Mouse (Mus musculus) retina, adult 2 months (tissue): ENCODE results near the gene Cryl1.

Experiments used
- DNase-seq: peaks from one replicate; pipeline ENCODE4 v3.0.0-alpha.2; 2012; ENCODE audit warnings: low read depth, low spot score

The Cryl1 gene

DNA sequence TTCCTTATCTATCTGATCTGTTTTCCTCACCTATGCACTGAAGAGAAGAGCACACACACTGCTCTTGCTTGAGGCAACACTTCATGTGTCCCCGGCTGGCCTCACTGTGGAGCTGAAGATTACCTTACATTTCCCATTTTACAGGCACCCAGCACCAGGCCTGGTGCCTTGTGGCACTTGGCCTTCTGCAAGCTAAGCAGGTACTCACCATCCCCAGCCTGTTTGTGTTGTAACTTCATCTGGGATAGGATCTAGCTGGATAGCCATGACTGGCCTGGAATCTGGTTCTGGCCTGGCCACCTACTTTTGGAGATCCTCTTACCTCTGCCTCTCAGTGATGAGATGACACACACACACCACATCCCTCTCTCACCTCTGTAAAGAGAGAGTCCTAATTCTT, 79.5 kb downstream of the Cryl1 start:
- DNase-seq: no peak

DNA sequence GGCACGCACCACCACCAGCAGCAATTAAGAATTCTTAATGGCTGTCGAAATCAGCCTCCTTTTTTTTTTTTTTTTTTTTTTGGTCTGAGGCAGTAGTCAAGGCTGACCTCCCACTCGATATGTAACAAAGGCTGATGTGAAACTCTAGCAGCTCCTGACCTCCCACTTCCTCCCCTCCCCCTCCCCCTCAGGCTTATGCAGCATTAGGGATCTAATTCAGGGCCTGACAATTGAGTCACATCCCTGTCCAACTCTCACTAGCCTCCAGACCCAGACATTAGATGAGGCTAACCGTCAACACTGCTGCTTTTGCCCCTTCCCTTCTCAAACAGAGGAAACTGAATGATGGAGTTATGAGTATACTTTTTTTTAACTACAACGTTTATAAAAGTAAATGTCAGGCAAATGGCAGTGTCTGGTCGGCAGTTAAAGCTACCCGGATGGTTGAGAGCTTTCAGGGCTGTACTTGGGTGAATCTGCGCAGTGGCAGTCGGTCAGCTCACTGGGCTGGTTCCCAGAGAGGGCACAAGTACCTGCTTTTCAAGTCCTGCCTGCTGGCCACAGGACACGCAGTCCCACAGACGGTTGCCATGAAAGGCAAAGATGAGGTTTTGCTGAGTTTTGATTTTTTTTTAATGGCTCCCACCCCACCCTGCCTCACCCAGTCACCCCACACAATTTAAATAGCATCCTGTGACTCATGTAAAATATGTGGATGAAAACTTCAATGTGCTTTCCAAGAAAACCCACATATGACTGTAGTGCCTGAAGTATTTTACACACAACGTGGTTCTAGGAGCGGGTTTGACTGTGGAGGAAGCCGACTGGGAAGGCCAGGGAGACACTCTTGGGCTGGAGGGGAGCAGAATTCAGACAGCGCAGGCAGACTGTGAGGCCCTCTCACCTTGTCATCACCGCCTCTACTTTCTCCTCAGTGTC, 81.4 kb downstream of the Cryl1 start:
- DNase-seq: no peak

DNA sequence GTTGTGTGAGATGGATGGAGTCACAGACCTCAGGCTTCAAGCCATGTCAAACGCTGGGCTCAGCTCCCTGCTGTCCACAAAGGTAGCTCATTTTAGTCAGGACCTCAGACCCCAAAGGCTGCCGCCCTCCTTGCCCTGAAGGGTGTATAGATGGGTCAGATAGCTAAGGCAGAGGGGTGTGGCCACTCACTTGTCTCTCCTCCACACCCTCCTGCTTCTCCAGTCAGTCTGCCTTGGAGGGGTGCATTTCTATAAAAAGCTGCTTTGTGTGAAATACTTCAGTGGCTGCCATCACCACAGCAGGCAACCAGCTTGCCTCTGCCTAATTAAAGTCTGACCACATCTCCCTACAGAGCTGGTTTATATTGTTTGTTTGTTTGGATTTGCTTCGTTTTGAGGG, 82.4 kb downstream of the Cryl1 start:
- DNase-seq: no peak

DNA sequence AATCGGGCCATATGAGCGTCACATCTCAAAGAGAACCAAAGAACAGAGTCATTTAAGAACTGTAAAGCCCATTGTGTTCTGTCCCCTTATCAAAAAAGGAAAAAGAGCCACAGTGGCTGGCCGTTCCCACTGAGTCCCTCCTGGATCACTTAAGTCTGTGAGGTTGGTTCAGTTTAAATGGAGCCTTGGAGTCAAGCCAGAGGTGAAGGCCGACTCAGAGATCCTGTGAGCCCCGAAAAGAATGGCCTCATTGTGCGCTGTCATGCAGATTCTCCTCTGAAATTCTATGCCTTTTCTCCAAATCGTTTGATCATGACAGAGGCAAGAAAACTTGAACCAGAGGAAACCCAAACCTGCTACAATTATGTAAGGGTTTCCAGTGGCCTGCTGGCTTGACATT, 82.8 kb downstream of the Cryl1 start:
- DNase-seq: no peak

DNA sequence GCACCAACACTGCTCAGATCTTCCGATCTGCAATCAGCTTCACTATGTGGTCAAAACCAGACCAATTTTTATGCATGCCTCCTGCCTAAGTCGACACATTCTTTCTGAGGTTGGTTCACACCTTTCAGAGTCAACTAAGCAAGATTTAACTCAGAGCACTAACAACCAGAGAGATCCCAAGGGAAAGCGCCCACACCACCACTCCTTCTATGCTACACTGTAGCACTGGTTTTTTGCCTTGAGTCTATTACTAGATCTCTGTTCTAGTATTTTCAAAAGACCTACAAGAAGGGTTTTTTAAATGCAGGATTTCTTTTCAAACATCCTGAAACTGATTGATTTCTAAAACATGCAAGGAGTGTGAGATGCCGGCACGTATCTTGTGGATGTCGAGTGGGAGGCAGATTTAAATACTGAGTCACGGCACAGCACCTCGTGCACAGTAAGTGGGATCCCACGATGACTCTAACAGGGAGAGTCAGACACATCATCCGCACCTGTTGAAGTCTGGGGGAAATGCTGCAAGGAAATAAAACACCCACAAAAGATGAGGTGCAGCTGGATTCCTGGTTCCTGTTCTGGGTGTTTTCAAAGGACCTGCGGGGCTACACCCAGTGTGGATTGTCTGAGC, 96.6 kb downstream of the Cryl1 start:
- DNase-seq: no peak

DNA sequence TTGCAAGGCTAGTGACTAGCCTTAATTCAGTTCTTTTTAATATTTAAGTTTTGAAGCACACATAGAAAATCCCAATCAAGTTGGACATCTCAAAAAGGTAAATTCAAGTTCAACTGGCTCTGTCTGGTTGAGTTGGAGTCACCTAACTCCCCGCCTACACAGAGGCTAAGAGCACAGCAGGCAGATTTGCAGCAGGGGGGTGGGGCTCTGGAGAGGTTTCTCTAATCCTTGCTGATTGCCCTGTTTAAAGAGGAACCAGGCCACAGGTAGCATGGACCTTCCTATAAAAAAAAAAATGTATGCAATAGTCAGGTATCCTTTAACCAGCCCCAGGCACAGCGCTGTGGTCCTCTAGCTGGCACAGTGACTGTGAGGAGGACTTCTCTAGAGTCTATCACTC, 97.8 kb downstream of the Cryl1 start:
- DNase-seq: peak; percentile 56

DNA sequence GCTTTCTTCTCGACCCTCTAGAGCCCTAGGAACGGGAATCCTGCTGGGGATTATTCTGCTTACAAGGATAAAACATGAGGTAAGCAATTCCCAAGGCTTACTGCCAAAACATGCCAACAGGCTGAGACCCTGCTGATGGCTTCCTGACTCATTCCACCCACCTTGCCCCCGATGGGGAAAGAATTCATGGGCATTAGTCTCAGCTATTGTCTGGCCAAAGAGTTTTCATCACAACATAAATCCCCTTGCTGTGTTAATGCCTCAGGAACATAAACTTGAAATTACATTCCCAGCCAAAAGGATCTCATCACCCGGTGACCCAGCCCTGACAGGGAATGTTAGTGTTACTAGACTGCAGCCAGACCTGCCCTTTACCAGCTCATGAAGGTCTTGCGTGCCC, 100.7 kb downstream of the Cryl1 start:
- no peak for DNase-seq

DNA sequence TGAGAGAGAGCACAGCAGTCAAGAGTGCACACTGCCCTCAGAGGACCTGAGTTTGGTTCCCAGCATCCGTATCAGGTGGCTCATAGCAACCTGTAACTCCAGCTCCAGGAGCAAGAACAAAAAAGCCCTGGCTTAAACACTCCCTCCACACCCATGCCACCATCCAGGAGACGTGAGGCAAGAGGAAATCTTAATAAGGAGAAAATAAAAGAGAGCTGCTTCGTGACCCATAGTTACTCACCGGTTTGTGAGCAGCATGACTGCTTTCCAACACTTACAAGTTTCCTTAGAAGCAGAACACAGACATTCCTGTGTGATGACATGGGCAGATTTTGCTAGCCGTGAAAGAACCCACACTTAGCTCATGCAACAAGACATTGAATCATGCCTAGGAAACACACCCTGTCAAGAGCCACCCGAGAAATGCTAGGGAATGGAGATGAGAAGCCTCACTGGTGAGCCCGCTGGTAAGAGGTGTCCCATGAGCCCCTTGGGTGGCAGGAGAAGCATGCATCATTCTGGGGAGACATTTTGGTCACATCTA, 106.9 kb downstream of the Cryl1 start:
- no peak for DNase-seq

DNA sequence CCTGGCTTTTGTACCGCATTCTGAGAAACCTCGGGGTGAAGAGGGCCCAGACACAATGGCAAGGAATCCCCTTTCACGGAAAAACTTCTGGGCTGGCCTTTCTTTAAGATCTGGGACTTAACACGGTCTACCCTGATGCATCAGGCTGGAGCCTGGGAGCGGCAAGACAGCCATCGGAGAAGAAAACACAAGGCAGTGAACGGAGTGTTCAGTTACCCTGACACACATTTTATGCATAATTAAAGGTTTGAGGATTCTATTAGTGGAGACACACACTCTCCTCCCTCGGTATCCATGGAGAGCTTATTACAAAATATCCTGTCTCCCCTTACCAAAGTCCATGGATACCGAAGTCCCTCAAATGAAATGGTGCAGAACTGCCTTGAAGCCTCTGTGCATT, 109.2 kb downstream of the Cryl1 start:
- DNase-seq: no peak

DNA sequence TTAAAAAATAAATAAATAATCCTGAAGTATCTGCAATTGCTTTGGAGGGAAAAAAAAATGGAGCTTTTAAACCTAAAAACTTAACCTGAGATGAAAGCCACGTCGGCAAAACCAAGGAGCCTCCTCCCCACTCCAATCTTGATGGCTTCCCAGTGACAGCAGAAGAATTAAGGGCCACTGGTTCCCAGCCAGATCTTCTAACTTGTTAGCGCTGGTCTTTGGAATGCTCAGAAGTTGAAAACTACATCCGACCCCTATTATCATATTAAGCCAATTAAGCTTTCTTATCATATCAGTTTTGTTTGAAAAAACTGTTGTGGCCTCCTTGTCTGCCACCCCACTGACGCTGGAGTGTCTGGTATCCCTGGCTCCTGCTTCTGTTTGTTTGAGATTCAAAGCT, 114.5 kb downstream of the Cryl1 start:
- no peak for DNase-seq

DNA sequence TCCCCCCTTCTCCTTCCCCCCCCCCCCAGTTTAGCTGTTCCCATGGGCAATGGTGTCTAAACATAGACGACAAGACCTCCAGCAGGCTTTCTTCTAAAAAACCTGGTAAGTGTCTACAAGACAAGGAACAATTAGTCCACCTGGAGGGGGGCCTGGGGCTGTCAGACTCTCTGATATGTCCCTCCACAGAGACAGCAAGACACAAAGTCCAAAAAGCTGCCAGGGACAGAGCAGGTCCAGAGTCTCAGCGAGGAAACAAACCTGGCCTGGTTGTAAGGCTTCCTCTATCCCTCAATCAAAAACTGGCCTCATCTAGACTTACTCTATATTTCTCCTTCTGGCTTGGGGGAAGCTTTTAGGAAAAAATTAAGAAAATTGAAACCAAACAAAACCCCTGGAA, 115.7 kb downstream of the Cryl1 start:
- DNase-seq: no peak

DNA sequence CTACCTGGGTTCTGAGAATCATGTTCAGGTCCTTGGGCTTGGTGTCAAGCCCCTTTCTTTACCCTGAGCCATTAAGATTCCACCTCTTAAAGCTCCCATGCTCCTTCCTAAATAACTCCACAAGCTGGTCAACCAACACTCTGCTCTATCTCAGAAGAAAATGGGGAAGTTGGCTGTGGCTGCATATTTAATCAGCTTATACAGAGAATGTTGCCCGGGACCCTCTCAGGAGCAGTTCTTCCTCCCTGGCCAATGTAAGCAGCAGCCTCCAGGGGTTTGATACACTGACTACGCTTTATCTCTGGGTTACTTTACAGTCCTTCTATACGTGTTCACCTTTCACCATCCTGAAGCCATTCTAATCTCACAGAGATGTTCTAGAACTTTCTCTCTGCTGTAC, 117.5 kb downstream of the Cryl1 start:
- no peak for DNase-seq

DNA sequence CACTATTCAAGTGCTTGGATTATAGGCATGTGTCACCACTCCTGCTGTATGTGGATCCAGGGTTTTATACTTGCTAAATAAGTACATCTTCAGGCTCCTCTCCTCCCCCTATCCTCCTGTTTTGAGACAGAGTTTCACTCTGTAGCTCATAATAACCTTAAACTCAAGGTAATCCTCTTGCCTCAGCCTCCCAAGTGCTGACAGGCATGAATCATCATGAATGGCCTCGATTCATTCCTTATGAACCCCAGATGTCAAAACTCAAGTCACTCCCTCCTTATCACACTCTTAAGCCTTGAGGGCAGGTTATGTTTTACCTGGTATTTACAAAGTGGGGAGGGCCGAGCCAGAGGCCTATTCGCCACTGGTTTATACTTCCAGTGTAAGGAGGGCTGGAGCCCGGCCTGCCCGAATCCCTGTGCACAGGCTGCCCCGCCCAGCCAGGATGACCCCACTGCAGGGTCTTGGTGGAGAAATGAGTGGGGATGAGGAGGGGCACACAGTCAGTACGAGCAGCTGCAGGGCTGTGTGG, 121.8 kb downstream of the Cryl1 start:
- DNase-seq: no peak

DNA sequence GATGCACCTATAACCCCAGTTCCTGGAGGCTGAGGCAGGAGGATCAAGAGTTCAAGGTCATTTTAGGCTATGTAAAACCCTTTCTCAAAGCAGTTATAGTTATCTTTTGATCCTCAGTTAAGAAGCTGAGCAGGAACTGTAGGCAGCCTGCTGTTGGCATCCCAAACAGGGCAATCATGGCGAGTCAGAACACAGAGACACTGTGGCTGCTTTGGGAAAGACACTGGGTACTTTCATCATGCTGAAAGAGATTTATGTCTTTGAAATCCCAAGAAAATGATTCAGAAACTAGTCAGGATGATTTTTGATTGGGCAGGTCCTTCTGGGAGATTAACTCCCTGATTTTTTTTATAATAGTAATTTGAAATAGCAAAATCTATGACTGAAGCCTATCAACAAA, 126.0 kb downstream of the Cryl1 start:
- DNase-seq: no peak

DNA sequence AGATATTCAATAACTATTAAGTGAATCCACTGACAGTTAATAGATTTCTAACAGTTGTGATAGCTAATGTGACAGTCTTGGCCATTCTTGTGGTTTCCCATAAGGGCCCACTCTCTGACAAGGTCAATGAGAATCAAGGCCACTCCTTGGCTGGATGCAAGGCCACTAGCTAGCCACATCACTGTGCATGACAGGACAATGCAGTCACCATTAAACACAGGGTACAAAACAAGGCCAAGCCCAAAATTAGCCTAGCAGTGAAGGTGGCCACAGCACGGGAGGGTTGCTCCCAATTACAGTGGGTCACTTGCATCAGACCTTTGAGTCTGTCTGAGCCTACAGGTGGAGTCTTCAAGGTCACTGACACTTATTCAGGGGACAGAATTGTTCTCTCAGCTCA, 126.5 kb downstream of the Cryl1 start:
- DNase-seq: no peak

DNA sequence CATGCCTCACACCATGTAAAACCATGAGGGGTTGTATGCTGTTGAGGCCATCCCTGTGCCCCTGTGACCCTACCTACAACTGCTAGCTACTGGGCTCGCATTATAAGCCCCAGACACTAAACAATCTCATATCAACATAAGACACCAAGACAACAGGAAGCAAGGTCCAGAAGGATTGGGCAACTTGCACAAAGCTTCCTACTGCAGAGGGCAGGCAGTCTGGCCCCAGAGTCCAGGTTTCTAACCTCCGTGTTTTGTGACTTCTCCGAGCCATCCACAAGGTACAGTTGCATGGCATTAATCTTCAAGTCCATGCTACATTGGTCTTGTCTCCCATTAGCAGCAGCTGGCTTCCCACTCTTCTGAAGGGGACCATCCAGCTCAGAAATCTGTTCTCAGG, 129.4 kb downstream of the Cryl1 start:
- no peak for DNase-seq

DNA sequence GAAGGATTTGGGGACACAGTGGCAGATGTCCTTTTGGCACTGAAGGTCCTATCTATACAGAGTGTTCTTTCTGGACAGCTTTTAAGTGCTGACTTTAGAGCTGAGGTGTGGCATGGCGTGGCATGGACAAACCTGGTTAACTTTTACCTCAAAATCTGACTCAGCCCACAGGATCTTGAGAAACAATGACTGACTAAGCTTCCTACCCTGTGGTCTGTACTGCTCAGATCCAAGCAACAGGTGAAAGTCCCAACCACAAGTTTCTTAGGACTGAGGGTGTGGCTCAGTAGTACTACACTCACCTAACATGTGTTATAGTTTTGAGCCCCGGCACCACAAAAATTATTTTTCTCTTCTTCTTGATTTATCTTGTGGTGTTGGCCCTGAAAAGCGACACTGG, 130.0 kb downstream of the Cryl1 start:
- DNase-seq: no peak

DNA sequence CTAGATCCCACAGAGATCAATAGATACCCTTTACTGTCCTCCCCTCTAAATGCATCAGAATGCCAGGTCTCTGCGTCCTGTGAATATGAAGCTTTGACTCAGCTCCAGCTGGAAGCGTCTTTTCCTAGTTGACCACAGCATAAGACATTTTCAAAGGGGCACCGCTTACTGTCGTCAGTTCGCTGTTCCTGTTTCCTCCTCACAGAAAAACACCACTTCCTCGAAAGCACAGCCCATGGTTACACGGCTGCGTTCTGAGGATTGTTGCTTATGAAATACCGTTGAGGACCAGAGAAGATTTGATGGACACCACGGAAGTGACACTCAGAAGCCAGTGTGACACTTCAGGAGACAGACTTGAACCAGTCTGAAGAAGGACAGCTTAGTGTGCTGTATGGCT, 134.4 kb downstream of the Cryl1 start:
- DNase-seq: no peak

DNA sequence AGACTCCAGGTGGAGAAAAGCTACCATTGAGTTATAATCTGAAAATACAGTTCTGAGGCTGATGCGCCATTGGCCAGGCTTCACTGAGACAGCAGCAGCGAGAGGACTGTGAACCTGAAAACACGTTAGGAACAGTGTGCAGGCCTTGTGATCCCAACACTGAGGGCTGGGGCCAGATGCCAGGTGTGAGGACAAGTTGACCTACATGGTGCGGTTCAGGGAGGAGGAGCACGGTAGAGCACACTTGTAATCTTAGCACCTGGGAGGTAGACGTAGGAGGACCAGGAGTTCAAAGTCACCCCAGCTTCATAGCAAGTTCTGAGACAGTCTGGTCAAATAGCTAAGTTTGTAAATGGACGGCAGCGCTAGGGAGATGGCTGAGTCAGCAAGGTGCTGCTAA, 139.0 kb downstream of the Cryl1 start:
- no peak for DNase-seq

DNA sequence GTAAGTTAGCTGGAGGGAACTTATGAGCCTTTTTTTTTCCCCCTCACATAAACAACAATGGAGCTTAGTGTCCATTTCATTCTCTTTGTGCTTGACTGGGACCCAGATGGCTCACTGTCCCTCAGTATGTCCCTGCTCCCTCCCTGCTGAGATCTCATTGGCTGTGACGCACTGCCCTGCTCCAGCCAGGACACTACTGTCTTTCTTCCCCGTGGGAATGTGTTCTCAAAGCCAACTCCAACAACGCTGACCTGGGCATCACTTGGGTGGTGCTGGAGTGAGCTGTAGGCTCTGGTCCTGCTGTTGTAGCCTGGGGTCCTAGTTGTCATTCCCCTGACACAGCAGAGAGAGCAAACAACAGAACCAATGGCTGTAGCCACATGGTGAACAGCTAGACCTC, 149.7 kb downstream of the Cryl1 start:
- DNase-seq: no peak

DNA sequence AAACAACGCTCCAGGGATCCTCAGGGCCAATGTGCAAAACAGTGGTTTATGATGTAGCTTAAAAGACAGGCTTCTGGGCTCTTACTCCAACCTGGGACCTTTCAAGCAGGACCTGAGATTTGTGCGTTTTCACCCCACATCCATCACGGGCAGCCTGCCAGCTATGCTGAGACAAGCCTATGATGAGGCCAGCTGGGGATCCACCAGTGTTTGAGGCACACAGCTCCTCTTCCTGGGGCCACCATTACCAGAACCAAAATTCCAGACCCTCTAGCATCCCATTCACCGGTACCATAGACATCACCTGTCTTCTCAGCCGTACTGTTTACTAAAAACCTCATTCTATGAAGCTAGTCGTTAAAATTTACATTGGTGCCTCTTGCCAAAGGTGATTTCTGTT, 151.8 kb downstream of the Cryl1 start:
- DNase-seq: no peak

DNA sequence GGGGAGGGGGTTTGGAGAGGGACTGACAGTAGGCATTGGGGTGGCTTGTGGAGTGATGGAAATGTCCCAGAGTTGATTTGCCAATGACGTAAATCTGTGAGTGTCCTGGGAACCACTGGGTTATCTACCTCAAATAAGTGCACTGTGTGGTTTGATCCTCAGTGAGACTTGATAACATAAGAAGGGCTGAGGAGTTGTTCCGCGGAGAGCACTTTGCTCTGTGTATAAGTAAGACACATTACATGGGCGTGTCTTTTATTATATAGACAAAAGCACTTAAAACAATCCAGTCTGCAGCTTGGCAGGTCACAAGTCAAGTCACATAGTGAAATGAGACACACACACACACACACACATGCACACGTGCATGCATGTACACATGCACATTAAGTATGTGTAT, 155.4 kb downstream of the Cryl1 start:
- no peak for DNase-seq

DNA sequence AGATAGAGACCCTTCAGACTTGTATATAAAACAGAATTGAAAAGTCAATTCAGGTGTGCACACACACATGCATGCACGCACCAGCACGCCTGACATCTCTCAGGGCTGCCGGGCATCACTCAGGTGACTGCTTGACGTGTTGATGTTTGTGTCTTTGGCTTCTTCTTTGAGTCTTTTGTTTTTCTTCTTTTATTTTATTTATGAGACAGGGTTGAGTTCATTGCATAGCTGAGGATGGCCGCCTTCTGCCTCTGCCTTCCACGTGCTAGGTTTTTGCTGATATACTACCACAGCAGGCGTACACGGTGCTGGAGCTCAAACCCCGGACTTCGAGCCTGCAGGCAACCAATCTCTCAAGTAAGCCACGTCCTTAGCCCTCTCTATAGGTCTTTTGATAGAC, 163.1 kb downstream of the Cryl1 start:
- no peak for DNase-seq
